Mouse (Mus musculus): ENCODE measurements around the gene Ccr9. TPM values are rescaled to one million over a fixed set of nuclear protein-coding genes. Genes with fewer than 3 reads are reported as not detected.
"Not testable (repeated sequence)": the region's sequence is repeated elsewhere in the genome, so short reads cannot be mapped to it uniquely, and the experiment has no call there.

Gene Ccr9
- total and polyA plus RNA-seq, 3 experiments: not detected

DNA sequence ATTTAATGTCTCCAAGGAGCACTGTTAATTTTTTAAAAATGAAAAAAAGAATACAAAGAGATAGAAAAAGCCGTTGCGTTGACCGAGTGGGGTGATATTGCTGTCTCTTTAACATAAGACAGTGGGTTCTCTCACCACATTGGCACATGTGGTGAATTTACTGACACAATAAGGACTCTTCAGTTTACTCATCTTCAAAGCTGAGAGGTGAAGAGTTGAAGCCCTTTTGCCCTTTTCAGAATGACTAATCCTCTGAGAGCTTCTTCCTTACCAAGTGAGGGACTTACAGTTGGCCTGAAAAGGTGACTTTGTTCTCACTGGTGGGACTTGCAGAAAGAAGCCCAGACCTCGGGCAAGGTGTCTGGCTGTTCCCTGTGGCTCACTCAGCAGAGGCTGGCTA, 62.6 kb downstream of the Ccr9 start:
- no peak overlapping the region for H3K4me3 ChIP-seq (ENCODE audit: control insufficient read depth in 1 of 2, insufficient read depth in 1 of 2, low read depth in 2 of 2, low read length in 2 of 2)
- TF ChIP-seq RAD21 (IDR thresholded peaks at IDR 0.05; ENCODE audit: low read depth, low read length) (no peak), JUND (IDR thresholded peaks at IDR 0.05; ENCODE audit: low read depth, low read length) (no peak), POLR2AphosphoS5 (IDR thresholded peaks at IDR 0.05; ENCODE audit: borderline replicate concordance, low read depth, low read length) (no peak), NRF1 (IDR thresholded peaks at IDR 0.05; ENCODE audit: insufficient read depth, low read depth, low read length, poor library complexity, severe bottlenecking) (no peak), MYC (IDR thresholded peaks at IDR 0.05; ENCODE audit: low read depth, low read length) (no peak), POLR2A (IDR thresholded peaks at IDR 0.05; ENCODE audit: control insufficient read depth in 1 of 2, insufficient read depth in 1 of 2, low read depth in 1 of 2, low read length in 2 of 2, poor library complexity in 1 of 2) (no peak), ZNF384 (IDR thresholded peaks at IDR 0.05; ENCODE audit: low read depth, low read length) (no peak), UBTF (IDR thresholded peaks at IDR 0.05; ENCODE audit: borderline replicate concordance, insufficient read depth, low read depth, low read length) (no peak), BHLHE40 (IDR thresholded peaks at IDR 0.05; ENCODE audit: borderline replicate concordance, low read depth, low read length) (no peak), MAZ (IDR thresholded peaks at IDR 0.05; ENCODE audit: low read depth, low read length) (no peak), TAL1 (IDR thresholded peaks at IDR 0.05; ENCODE audit: low read length) (no peak), RCOR1 (IDR thresholded peaks at IDR 0.05; ENCODE audit: low read depth, low read length) (no peak), ZMIZ1 (IDR thresholded peaks at IDR 0.05; ENCODE audit: low read depth, low read length) (no peak), MAX (IDR thresholded peaks at IDR 0.05; ENCODE audit: low read length) (no peak), ZKSCAN1 (IDR thresholded peaks at IDR 0.05; ENCODE audit: low read depth, low read length) (no peak), CHD1 (IDR thresholded peaks at IDR 0.05; ENCODE audit: low read depth, low read length) (no peak)
- no peak for DNase-seq (ENCODE audit: low read depth, low spot score)
- H3K9ac ChIP-seq (ENCODE audit: control insufficient read depth, low read depth, low read length, poor library complexity, severe bottlenecking): no peak overlapping the region
- H3K27ac ChIP-seq (ENCODE audit: control insufficient read depth, low read depth, low read length): no peak overlapping the region
- no peaks in the 10 kb centered on the region for H3K79me2 ChIP-seq (ENCODE audit: control insufficient read depth, insufficient read depth, low read length, poor library complexity)
- no peaks in the 10 kb centered on the region for H3K36me3 ChIP-seq (ENCODE audit: control insufficient read depth in 1 of 2, insufficient read depth in 2 of 2, low read length in 2 of 2)
- H3K27me3 ChIP-seq (ENCODE audit: control insufficient read depth in 1 of 2, insufficient read depth in 2 of 2, low read length in 2 of 2): no peaks in the 10 kb centered on the region
- H3K4me1 ChIP-seq (ENCODE audit: control insufficient read depth in 1 of 2, insufficient read depth in 2 of 2, low read length in 2 of 2): no peaks in the 10 kb centered on the region
- H3K9me3 ChIP-seq (replicated peaks; ENCODE audit: insufficient read depth, low read length): no peaks in the 10 kb centered on the region

- H3K9me3 ChIP-seq (replicated peaks; ENCODE audit: insufficient read depth, low read length); H3K79me2 ChIP-seq (ENCODE audit: control insufficient read depth, insufficient read depth, low read length, poor library complexity); H3K4me1 ChIP-seq (ENCODE audit: control insufficient read depth in 1 of 2, insufficient read depth in 2 of 2, low read length in 2 of 2); H3K27ac ChIP-seq (ENCODE audit: control insufficient read depth, low read depth, low read length); H3K36me3 ChIP-seq (ENCODE audit: control insufficient read depth in 1 of 2, insufficient read depth in 2 of 2, low read length in 2 of 2); H3K27me3 ChIP-seq (ENCODE audit: control insufficient read depth in 1 of 2, insufficient read depth in 2 of 2, low read length in 2 of 2); H3K9ac ChIP-seq (ENCODE audit: control insufficient read depth, low read depth, low read length, poor library complexity, severe bottlenecking); DNase-seq (ENCODE audit: low read depth, low spot score); H3K4me3 ChIP-seq (ENCODE audit: control insufficient read depth in 1 of 2, insufficient read depth in 1 of 2, low read depth in 2 of 2, low read length in 2 of 2): not testable (repeated sequence)
Measured at GRCm38 (mm10) chr9:123749687-123750086, 71.4 kb downstream of the Ccr9 start.
